Mouse (Mus musculus) frontal cortex, postnatal 10 days (tissue): ENCODE measurements at regions not wholly inside any gene's neighbourhood (a gene's known extent, or its start where the extent isn't known, plus 50 kb on each side); places are given as distances from the start of the nearest gene placed in this dataset.

Source experiments
- DNase-seq, 2 experiments: peaks; one replicate each; pipeline ENCODE4 v3.0.0; 2022; ENCODE audit warnings: low spot score in 2 of 2, mixed read lengths in 1 of 2

DNA sequence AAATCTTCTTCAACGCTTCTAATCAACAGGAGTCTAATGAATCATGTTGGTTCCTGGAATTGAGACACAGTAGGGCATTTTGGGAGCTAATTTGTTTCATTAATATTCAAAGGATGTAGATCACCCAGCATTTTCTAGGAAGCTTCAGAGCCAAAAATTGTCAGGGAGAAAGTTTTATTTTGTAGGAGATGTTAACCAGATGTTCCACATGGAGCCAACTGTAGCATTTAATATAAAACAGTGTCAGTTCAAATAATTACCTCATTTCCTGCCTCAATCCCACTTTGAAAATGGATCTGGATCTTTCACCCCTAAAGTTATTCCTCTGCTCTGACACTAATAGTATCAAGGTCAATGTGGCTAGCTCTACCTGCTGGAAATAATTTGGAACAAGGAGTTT is 389.6 kb upstream of the Lmcd1 start:
- DNase-seq, result no peak

DNA sequence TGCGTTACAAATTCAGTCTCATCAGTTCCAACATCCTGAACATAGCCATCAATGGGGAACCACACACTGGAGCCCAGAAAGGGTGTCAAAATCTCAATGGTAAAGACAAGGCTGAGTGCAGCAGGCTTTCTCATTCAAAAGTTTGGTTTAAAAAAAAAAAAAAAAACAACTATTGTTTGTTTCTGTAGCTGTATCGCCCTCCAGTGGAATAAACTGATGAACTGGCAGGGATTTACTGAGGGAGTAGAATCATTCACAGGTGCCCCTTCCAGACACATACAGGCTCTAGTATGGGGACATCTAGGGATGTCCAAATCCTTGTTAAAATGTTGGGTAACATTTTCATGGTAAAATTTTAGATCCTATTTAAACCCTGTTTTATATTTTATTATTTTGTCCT is 361.6 kb upstream of the Lmcd1 start:
- DNase-seq, result peak in 1 of 2 experiments; percentile 7

DNA sequence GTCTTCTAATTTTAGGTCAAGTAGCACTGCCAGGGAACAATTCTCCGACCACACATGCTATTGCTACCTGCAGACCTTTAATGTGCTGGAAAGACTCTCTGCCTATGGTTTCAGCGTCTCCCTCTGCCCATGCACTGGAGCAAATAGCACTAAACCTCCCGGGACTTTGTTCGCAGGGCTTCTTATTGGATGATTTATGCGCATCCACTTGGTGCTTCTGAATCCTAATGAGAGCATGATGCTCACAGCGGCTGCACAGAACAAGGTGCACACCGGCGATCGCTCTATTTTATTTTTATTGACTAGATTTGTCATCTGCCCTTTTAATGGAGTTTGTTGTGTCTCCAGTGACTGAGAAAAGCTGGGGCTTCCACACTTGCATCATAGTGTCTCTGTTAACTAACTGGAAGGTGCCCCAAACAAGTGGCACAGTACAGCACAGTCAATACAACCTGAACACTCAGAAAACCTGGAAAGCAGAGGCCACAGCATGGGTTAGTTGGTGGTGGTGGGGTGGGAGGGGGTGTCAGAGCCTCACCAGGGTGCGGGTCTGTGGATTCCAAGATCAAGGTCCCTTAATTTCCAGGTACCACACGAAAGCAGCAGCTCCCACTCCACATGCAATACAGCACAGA is 359.7 kb upstream of the Lmcd1 start:
- DNase-seq, result no peak

DNA sequence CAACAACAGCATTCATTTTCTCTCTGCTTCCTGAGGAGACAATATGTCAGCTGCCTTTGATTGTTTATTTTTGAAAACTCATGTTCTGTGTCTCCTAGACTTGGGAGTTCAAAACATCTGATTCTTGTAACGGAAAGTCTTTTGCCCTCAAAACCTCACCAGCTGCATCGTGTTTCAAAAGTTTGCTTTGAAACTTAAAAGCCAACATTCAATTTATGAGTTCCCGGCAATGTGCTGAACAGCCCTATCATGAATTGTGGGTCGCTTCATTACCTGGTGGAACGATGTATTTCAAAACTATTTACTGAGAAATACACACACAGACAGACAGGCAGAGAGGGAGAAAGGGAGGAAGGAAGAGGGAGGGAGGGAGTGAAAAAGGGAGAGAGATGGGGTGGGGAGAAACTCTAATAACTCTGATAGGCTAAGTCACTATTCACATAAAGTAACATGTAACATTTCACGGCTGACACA is 356.3 kb upstream of the Lmcd1 start:
- no peak for DNase-seq

DNA sequence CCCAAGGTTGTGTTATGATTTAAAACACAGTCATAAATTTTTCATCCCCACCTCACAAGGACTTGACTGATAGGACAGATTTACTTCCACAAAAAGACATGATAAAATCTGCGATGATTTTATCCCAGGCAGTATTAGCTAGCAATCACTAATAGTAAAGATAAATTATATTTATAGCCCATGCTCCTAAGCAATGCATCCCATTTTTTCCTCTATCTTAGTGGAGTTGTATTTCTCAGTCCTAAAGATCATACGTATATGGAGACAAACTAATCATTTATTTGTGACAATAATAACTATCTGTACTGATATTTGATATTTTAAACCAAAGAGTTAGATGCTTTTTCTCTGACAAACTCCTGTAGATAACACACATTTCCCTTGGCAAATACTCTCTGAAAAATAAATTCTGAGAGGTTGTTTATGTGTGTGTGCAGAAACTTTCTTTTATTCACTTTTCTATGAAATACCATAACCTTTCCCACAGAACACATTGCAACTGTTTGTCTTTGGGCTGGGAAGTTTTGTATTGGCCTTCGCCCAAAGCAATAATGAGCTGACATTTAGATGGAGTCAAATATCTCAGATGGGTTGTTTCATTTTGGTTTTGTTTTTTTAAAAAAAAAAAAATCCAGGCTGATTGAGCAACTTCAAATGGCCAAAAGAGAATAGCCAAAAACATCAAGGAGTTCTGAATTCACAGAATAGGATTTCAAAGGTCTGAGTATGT is 355.5 kb upstream of the Lmcd1 start:
- DNase-seq, result no peak

DNA sequence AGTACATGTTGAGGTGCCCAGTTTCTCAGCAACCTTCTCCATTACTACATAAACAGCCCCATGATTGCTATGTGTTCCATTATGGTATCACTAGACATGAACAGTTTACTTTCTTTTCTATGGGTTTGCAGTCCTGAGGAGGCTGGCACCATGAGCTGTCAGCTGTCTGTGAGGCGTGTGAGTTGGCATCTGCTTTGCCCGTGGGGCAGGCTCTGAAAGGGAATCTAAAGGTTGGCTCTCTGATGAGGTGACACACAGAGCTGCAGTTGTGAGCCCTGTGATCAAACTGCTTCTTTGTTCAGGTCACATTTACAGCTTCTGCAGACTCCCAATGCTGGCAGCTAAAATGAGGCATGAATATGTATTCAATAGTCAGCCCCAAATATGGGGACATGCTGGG is 341.0 kb upstream of the Lmcd1 start:
- no peak for DNase-seq

DNA sequence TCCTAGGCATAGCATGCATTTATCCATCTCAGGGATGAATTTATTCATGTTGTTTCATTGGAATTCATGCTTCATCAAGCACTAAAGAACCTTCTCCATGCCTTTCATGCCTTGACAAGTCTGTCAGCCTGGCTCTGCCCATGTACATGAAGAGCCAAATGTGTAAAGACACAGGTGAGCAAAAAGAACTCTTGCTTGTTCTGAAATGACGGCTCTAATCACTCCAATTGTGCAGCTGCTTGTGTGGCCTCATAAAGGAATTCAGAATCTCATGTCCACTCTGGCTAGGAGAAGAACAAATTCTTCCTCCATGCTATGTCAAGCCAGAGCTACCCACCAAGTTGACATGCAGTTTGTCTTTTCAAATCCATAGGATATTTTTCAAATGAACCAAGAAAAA is 319.2 kb upstream of the Lmcd1 start:
- DNase-seq, result no peak

DNA sequence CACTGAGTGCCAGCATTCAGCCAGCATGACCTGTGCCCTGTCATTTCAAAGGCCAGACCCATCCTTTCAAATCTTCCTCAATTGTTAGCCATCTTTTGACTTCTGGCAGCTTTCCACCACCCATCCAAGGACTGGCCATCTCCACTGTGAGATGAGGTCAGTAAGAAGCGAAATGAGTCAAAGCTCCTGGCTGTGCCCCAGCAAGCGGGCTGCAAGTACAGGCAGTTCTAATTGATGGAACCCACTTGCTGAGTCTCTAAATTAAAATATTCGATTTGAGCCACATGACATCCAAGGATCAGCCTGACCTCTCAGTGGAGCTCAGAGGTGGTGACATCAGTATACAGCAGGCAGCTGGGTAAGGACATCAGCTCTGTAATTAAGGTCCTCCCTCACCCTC is 307.8 kb upstream of the Lmcd1 start:
- no peak for DNase-seq

DNA sequence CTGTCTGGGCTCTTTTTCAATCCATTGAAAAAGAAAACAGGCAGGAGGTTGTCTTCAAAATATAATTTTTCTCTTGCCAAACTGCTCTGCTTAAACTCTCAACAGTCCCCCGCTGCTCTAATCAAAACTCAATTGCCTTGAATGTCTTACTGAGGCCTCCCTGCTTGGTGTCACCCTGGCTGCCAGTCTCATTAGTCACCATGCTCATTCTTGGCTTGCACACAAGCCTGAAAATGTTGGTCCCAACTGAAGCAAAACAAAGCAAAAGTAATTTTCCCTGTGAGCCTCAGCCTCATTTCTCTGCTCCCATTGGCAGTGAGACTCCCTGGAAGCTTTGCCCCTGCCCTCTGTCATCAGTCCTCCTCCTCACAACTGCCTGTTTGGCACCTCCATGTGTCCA is 288.1 kb upstream of the Lmcd1 start:
- DNase-seq, result no peak

DNA sequence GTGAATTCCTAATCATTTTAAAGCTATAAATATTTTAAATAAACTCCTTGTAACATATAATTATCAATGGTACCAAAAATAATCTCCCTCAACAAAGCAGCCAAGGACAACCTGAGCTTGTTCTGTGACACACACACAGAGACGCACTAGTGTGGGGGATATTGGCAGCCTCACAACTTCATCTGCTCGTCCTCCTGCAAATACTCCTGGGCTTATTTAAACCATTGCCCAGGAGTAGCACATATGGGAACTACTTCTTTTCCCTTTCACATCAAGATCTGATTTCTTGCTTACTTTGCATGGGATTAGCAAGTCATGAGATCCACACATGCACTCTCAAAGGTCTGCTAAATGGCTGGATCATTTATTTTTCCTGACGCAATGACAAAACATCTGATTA is 277.7 kb upstream of the Lmcd1 start:
- no peak for DNase-seq

DNA sequence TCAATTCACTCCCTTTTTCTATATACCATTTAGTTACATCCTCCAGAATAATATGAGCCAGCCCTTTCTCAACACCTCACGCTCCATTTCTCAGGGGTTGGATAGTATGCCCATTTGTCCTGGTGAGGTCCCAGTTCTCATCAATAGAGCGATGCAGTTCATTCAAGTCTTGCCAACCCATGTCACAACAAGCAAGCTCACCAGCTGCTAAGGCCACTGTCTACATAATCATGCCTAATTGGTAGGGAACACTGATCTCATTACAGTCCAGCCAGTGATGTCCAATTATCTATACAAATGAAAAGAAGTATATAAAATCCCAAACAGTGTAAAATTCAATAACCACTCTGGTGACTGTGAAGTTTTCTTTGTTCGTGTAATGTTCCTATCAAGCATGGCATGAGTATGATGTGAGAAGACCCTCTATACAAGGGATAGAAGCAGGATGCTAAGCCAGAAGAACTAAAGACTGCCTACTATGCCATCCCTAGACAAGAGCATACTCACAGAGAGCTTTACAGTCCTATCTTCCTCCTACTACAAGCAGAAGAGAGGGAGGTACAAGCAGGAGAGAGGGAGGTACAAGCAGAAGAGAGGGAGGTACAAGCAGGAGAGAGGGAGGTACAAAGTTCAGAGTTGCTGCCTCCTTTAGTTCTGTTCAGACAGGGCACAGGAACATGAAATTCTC is 269.6 kb upstream of the Lmcd1 start:
- DNase-seq, result no peak

DNA sequence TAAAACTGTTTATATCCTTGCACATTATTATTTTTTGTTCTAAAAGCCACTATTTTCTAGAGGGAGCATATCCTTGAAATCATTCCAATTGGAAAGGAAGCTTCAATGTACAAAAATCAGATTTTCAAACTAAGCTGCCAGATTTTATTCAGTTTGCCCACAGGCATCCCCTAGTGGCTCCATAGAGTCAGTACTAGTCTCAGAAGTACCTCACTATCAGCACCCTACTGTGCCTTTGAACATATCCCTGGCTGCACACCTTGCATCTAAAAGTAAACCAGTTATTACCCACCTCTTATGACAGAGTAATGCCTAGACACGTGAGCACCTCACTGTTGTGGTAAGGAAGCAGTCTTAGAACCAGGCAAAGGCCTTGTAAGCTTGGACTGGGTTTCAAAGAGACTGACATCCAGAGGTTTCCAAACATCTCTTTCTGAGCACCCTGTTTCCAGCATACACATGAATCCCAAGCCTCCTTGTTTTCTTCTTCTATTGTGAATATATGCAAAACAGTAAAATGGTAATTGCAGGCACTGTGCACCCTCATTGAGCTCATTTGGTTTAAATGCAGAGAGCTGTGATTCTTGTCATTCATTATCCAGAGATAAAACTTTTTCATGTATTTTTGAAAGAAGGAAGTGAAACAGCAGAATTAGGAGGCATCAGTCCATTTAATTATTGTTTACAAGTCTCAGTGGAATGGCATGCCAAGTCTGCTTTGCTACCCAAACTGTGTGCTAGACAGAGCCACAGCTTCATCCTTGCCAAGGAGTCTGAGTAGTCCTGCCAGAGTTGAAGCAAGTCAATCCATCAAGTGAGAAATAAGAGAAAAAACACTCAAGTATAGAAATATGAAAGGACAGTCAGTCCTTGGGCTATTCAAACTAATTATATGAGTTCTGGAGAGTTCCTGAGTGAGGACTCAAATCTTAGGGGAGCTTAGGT is 247.0 kb upstream of the Lmcd1 start:
- peak in 1 of 2 experiments; percentile 8 for DNase-seq

DNA sequence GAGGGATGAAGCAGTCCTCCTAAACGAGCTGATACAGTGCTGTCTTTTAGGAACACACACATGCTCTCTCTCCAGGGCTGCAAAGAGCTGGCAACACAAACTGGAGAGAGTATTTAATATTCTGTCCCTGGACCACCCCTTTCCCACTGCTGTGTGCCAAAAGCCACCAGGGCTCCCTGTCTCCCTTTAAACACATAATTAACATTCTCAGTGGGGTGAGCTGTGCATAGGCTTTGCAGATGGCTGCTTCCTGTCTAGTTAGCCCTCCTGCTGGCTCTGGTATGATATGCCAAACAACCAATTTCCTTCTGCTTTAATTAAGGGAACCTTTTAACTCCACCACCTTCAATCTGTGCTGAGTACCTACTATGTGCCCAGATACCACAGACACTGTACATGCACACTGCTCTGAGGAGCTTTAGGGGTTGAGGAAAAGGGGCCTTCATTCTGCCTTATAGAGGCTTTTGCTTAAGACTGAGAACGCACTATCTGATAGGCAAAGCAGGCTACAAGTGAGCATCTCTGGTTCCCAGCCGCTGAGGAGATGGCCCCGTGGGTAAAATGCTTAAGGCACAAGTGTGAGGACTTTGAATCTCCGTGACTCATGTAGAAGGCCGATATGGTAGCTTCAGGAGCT is 222.9 kb upstream of the Lmcd1 start:
- peak; percentile 7 to 12 for DNase-seq

DNA sequence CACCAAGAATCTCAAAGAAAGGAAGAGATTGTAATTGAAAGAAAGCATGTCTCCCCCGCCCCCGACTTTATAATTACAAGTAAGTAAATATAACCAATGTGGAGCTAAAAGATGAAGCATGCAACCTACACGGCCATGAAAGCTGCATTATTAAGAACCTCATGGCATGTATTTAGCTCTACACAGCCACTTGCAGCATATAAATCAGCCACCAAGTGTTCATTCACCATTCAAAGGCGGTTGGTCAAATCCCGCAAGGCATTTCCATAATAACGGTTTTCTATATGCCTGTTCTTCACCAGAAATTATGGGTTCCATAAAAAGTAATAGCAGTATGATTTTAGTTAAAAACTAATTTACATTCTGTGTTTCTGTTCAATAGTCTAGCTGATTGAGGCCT is 221.4 kb upstream of the Lmcd1 start:
- DNase-seq, result no peak

DNA sequence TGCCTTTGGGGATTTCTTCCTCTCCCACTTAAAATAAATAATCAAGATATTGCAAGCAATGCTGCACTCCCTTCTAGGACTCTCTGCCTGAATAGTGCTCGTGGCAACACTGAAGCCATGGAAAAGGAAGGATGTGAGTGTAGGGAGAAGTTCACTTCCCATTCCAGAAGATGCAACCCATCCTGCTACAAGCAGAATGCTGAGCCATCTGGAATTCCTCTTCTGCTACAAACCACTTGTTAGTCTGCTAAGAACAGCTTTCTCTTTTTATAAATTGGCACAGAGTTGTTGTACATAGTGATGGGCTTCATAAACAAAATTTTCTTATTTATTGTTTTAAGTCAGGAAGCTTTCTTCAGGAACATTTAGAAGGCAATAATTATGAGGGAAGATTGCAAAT is 215.7 kb upstream of the Lmcd1 start:
- DNase-seq, result peak in 1 of 2 experiments; percentile 7

DNA sequence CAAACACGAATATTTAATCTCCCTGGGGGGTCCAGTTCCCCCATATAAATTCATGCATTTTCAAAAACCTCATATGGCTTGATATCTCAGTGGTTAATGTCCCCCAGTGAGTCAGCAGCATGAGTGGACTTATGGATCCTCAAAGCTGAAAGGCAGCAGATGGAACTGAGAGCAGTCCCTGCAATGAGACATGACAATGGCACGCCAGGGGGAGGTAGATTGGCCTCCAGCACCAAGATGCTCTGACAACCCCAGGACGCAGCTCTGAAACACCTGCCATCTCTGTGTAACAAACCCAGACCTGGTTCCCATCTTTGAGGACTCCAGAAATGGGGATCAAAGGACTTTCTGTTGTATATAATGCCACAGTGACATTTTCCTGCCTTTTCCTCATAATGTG is 210.6 kb upstream of the Lmcd1 start:
- DNase-seq, result no peak

DNA sequence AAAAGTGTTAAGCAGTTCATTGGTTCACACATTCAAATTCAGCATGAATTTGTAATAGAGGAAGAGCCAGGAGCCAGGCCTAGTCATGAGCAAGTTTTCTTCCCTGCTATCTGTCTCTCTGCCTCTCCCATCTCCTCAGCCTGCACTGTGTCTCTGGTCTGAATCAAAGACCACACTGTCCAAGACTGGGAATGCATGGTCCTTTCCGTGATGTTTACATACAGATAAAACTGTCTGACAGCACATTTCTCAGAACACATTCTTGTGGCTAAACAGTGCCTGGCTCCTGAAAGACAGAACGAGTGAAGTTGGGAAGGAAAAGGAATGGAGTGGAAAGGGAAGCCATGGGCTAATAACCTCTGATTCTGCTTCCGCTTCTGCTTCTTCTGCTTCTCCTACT is 183.0 kb upstream of the Lmcd1 start:
- no peak for DNase-seq

DNA sequence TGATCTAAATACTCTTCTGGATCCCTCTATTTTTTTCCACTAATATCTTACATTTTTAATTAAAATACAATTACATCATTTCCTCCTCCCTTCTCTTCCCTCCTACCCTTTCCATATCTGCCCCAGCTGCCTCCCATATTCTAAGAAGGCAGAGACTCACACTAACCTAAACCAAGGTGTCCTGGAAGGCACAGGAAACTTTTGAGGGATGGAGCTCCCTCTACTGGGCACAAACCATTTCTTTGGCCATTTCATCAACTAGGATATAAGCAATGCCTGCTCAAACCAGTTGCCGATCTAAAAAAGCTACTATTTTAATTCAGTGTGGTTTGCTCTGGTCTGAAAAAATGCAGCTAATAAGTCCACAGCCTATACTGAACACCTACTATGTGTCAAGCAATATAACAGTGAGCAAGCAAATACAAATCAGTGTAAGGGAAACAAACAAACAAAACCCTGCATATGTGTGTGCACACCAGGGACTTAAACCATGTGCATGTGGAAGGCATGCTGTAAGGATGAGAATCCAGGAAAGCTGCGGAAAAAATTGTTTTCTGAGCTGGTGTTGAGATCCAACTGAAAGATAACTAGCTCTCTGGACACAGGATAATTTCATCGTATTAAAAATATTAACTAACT is 182.3 kb upstream of the Lmcd1 start:
- peak; percentile 9 to 55 for DNase-seq

DNA sequence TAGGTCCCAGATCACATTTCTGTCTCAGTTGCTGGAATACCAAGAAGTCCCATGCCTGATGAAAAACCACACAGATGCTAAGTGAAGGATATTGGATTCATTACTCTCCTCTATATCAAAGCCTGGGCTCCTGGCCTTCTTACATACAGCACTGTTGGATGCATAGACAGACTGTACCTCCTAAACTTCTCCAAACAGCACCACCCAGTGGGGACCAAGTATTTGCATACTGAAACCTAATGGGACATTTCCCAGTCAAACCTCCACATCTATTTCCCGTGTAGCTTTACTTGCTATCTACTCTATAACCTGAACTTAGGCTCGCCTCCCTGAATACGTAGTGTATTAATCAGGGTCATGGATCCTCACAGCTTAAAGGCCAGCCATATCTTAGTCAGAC is 180.3 kb upstream of the Lmcd1 start:
- no peak for DNase-seq

DNA sequence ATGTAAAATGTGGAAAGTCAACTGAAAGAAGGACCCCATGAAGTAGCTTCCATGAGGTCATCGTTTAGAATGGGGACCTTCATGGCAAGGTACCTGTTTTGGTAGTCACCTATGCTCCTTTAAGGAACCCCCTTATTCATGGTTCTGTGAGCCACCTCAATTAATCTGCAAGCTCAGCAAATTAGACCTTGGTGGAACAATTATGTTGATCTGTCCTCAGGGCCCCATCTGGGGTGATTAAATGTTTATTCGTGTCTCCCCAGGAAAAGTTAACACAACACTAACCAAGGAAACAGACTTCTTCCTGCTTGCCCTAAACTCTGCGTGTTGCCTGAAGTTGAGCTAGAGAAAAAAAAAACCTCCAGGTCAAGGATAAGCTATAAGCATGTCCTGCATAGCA is 175.9 kb upstream of the Lmcd1 start:
- DNase-seq, result no peak

DNA sequence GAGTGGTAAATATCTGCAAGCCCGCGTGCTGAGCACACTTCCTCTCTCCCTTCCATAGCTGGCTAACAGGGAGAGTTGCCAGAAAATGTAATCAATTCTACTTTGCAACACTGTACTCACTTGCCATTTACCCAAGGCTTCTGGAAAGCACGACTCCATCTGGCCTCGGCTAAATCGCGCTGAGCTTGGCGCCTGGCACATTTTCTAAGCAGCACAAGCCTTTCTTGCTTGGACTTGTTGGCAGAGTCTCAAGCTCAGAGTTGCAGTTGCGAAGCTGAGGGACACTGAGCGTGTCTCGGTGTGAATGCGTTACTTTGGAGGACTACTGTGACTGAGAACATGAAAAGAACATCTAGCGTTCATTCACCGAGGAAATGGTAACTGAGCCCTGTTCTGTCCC is 164.9 kb upstream of the Lmcd1 start:
- peak; percentile 57 to 72 for DNase-seq
